Mouse (Mus musculus) heart, embryonic 15.5 days (tissue): ENCODE data around the gene Muc3a. TPM values are rescaled to one million over a fixed set of nuclear protein-coding genes. Genes with fewer than 3 reads are reported as not detected.

ENCODE experiments used
- ATAC-seq: fragments of 200-750 bp; cut with Nextera tagmentation; replicated peaks from 2 replicates; pipeline ENCODE4 v1.8.0; 2017; ENCODE audit warnings: low read depth, moderate TSS enrichment; ENCODE audit not compliant: insufficient number of reproducible peaks, insufficient read depth, low FRiP score
- H3K27ac ChIP-seq: fragments of 300-500 bp; sonication (generic); 2 replicates; pipeline ENCODE4 v1.5.1; 2015; ENCODE audit warnings: mild to moderate bottlenecking, inconsistent platforms
- H3K27me3 ChIP-seq: fragments of 300-500 bp; sonication (generic); 2 replicates; pipeline ENCODE4 v1.6.1; 2015; ENCODE audit warnings: inconsistent platforms
- H3K36me3 ChIP-seq: fragments of 300-500 bp; sonication (generic); 2 replicates; pipeline ENCODE4 v1.6.1; 2015; ENCODE audit warnings: mild to moderate bottlenecking, inconsistent platforms
- H3K4me1 ChIP-seq: fragments of 300-500 bp; sonication (generic); replicated peaks from 2 replicates; pipeline ENCODE4 v1.6.1; 2015; ENCODE audit warnings: inconsistent platforms
- H3K4me2 ChIP-seq: fragments of 300-500 bp; sonication (generic); 2 replicates; pipeline ENCODE4 v1.6.1; 2015; ENCODE audit warnings: inconsistent platforms, mild to moderate bottlenecking, moderate library complexity
- H3K4me3 ChIP-seq: fragments of 300-500 bp; sonication (generic); 2 replicates; pipeline ENCODE4 v1.5.1; 2015; ENCODE audit warnings: mild to moderate bottlenecking, inconsistent platforms
- H3K9ac ChIP-seq: fragments of 300-500 bp; sonication (generic); 2 replicates; pipeline ENCODE4 v1.6.1; 2015; ENCODE audit warnings: mild to moderate bottlenecking, inconsistent platforms
- H3K9me3 ChIP-seq: fragments of 300-500 bp; sonication (generic); replicated peaks from 2 replicates; pipeline ENCODE4 v1.6.1; 2016; ENCODE audit warnings: inconsistent platforms
- WGBS: fragments of 180-500 bp; shearing (Covaris S2); methylation state at CpG from one replicate; pipeline ENCODE4 v1.1.7; 2015; ENCODE audit warnings: mixed read lengths; 5-methylcytosine and 5-hydroxymethylcytosine counted together
- polyA plus RNA-seq: library from polyadenylated mRNA; unstranded; fragments of >200 nt; fragmentation: Nextera tagmentation; extraction: Ambion mirVana; gene quantifications from 2 replicates; pipeline ENCODE4 v1.2.1, GENCODE M21; 2015

Gene Muc3a
- polyA plus RNA-seq, 1 experiment from 2014 or later = 0.15 TPM

GRCm38 (mm10) chr5:137171478-137171877 is 40.7 kb downstream of the Muc3a start:
- no peaks in the 10 kb centered on the region for H3K4me1 ChIP-seq
- 62% methylated on average over 7 of the region's 7 CpGs for WGBS
- no peaks in the 10 kb centered on the region for H3K9me3 ChIP-seq
- no peak for ATAC-seq
- no peak overlapping the region for H3K4me2 ChIP-seq
- peaks cover 10% of the 10 kb centered on the region for H3K27me3 ChIP-seq
- no peak overlapping the region for H3K4me3 ChIP-seq
- H3K9ac ChIP-seq = no peak overlapping the region
- no peaks in the 10 kb centered on the region for H3K36me3 ChIP-seq
- no peak overlapping the region for H3K27ac ChIP-seq

GRCm38 (mm10) chr5:137170836-137171380 is 41.3 kb downstream of the Muc3a start:
- WGBS = 64% methylated on average over 9 of the region's 9 CpGs

GRCm38 (mm10) chr5:137167539-137167938 is 44.6 kb downstream of the Muc3a start:
- H3K36me3 ChIP-seq = no peaks in the 10 kb centered on the region
- H3K9me3 ChIP-seq = no peaks in the 10 kb centered on the region
- H3K4me3 ChIP-seq = no peak overlapping the region
- no peaks in the 10 kb centered on the region for H3K4me1 ChIP-seq
- no peak overlapping the region for H3K27ac ChIP-seq
- WGBS = 66% methylated on average over 6 of the region's 6 CpGs
- peaks cover 7% of the 10 kb centered on the region; the same call in 1 of the 2 replicates for H3K27me3 ChIP-seq
- no peak for ATAC-seq
- no peak overlapping the region for H3K4me2 ChIP-seq
- no peak overlapping the region for H3K9ac ChIP-seq

More at GRCm38 (mm10) chr5:137170836-137171380, 41.3 kb downstream of the Muc3a start:
- Histone ChIP-seq H3K9ac (no peak overlapping the region), H3K9me3 (no peaks in the 10 kb centered on the region), H3K36me3 (no peaks in the 10 kb centered on the region), H3K27ac (no peak overlapping the region), H3K27me3 (peaks cover 10% of the 10 kb centered on the region), H3K4me1 (no peaks in the 10 kb centered on the region), H3K4me3 (no peak overlapping the region), H3K4me2 (no peak overlapping the region)
- ATAC-seq = no peak

- H3K27me3 ChIP-seq = peaks cover 4% of the 10 kb centered on the region; the same call in 1 of the 2 replicates
- no peaks in the 10 kb centered on the region for H3K9me3 ChIP-seq
- no peaks in the 10 kb centered on the region for H3K4me1 ChIP-seq
- no peak overlapping the region for H3K4me3 ChIP-seq
- H3K4me2 ChIP-seq = no peak overlapping the region
- 68% methylated on average over 9 of the region's 9 CpGs for WGBS
- no peaks in the 10 kb centered on the region for H3K36me3 ChIP-seq
- ATAC-seq = no peak
- H3K27ac ChIP-seq = no peak overlapping the region
- H3K9ac ChIP-seq = no peak overlapping the region
Measured at GRCm38 (mm10) chr5:137166012-137166411, 46.2 kb downstream of the Muc3a start.

GRCm38 (mm10) chr5:137161853-137162252 is 50.3 kb downstream of the Muc3a start:
- Histone ChIP-seq H3K27me3 (0 out of 2 replicates have a peak, but pooled peaks cover 2% of the 10 kb centered on the region), H3K4me3 (no peak overlapping the region), H3K36me3 (no peaks in the 10 kb centered on the region), H3K27ac (no peak overlapping the region), H3K4me2 (no peak overlapping the region), H3K4me1 (no peaks in the 10 kb centered on the region), H3K9ac (no peak overlapping the region), H3K9me3 (no peaks in the 10 kb centered on the region)
- 66% methylated on average over 4 of the region's 4 CpGs for WGBS
- ATAC-seq = no peak

GRCm38 (mm10) chr5:137159461-137159860 is 52.7 kb downstream of the Muc3a start:
- Histone ChIP-seq H3K36me3 (no peaks in the 10 kb centered on the region), H3K4me2 (no peak overlapping the region), H3K27ac (no peak overlapping the region), H3K4me3 (no peak overlapping the region), H3K27me3 (no peaks in the 10 kb centered on the region), H3K9me3 (no peaks in the 10 kb centered on the region), H3K9ac (no peak overlapping the region), H3K4me1 (no peaks in the 10 kb centered on the region)
- 26% methylated on average over 11 of the region's 11 CpGs for WGBS
- no peak for ATAC-seq

Other genes starting within 250 kb of the Muc3a start
- gene Cldn15, start 245.8 kb downstream of the Muc3a start, polyA plus RNA-seq = 6.3 and 6.7 TPM in 2 replicates
- gene Plod3, start 225.4 kb downstream of the Muc3a start, polyA plus RNA-seq = 34.9 and 50.1 TPM in 2 replicates
- gene Znhit1, start 224.4 kb downstream of the Muc3a start, polyA plus RNA-seq = 79.5 and 79.9 TPM in 2 replicates
- 0.10 TPM in 1 of 2 replicates, not detected in the other for gene Vgf, start 186.0 kb downstream of the Muc3a start, polyA plus RNA-seq
- 120 and 132 TPM in 2 replicates for gene Ap1s1, start 166.3 kb downstream of the Muc3a start, polyA plus RNA-seq
- gene Serpine1, start 140.1 kb downstream of the Muc3a start, polyA plus RNA-seq = 1.3 and 1.4 TPM in 2 replicates
- 6.5 and 9.4 TPM in 2 replicates for gene Trim56, start 96.2 kb downstream of the Muc3a start, polyA plus RNA-seq
- not detected in 2 replicates for gene Muc3, start 63.1 kb downstream of the Muc3a start, polyA plus RNA-seq
- gene Ache, start 75.1 kb upstream of the Muc3a start, polyA plus RNA-seq = 8.1 and 15.8 TPM in 2 replicates
- gene Ufsp1, start 82.2 kb upstream of the Muc3a start, polyA plus RNA-seq = 6.1 and 11.2 TPM in 2 replicates
- 70.5 and 95.7 TPM in 2 replicates for gene Srrt, start 95.3 kb upstream of the Muc3a start, polyA plus RNA-seq
- gene Trip6, start 102.0 kb upstream of the Muc3a start, polyA plus RNA-seq = 37.7 and 53.3 TPM in 2 replicates
- 6.5 and 10.4 TPM in 2 replicates for gene Slc12a9, start 121.2 kb upstream of the Muc3a start, polyA plus RNA-seq
- gene Ephb4, start 137.7 kb upstream of the Muc3a start, polyA plus RNA-seq = 32.9 and 42.9 TPM in 2 replicates